Mouse (Mus musculus) intestine, postnatal 0 days (tissue): ENCODE data around the gene Tiam1. TPM values are rescaled to one million over a fixed set of nuclear protein-coding genes. Genes with fewer than 3 reads are reported as not detected.
A peak's percentile ranks its signal among the peaks of the same experiment; 100 is the strongest.

Source experiments
- ATAC-seq: fragments of 200-750 bp; cut with Nextera tagmentation; 2 replicates; pipeline ENCODE4 v1.8.0; 2017; ENCODE audit warnings: mild to moderate bottlenecking, moderate TSS enrichment, moderate library complexity
- H3K27ac ChIP-seq: fragments of 300-500 bp; sonication (generic); 2 replicates; pipeline ENCODE4 v1.5.1; 2014; ENCODE audit warnings: mild to moderate bottlenecking, low read depth, low read length, moderate library complexity
- H3K27me3 ChIP-seq: fragments of 300-500 bp; sonication (generic); replicated peaks from 2 replicates; pipeline ENCODE4 v1.6.1; 2014; ENCODE audit warnings: low read length, mixed read lengths; ENCODE audit not compliant: control insufficient read depth, insufficient read depth
- H3K36me3 ChIP-seq: fragments of 300-500 bp; sonication (generic); 2 replicates; pipeline ENCODE4 v1.6.1; 2014; ENCODE audit warnings: mild to moderate bottlenecking, moderate library complexity; ENCODE audit not compliant: control insufficient read depth, insufficient read depth
- H3K4me1 ChIP-seq: fragments of 300-500 bp; sonication (generic); replicated peaks from 2 replicates; pipeline ENCODE4 v1.6.1; 2014; ENCODE audit warnings: antibody characterized with exemption, low read length, mixed read lengths; ENCODE audit not compliant: control insufficient read depth, insufficient read depth
- H3K4me2 ChIP-seq: fragments of 300-500 bp; sonication (generic); replicated peaks from 2 replicates; pipeline ENCODE4 v1.6.1; 2014; ENCODE audit warnings: low read depth, mild to moderate bottlenecking, moderate library complexity
- H3K4me3 ChIP-seq: fragments of 300-500 bp; sonication (generic); 2 replicates; pipeline ENCODE4 v1.5.1; 2014; ENCODE audit warnings: low read depth, low read length
- H3K9ac ChIP-seq: fragments of 300-500 bp; sonication (generic); 2 replicates; pipeline ENCODE4 v1.6.1; 2014; ENCODE audit warnings: mild to moderate bottlenecking, low read depth, low read length
- H3K9me3 ChIP-seq: fragments of 300-500 bp; sonication (generic); 2 replicates; pipeline ENCODE4 v1.6.1; 2016; ENCODE audit warnings: mixed run types; ENCODE audit not compliant: control insufficient read depth
- CTCF ChIP-seq: sonication (generic); IDR thresholded peaks from 2 replicates; pipeline ENCODE4 v1.5.1; 2016; ENCODE audit warnings: low read depth, mild to moderate bottlenecking, control low read depth, antibody characterized with exemption, moderate library complexity
- WGBS: fragments of 180-500 bp; shearing (Covaris S2); extraction: QIAGEN DNeasy Blood & Tissue Kit; methylation state at CpG from one replicate; pipeline ENCODE4 v1.1.7; 2014; 5-methylcytosine and 5-hydroxymethylcytosine counted together
- polyA plus RNA-seq: library from polyadenylated mRNA; unstranded; fragments of >200 nt; fragmentation: Nextera tagmentation; extraction: Ambion mirVana; gene quantifications from 2 replicates; pipeline ENCODE4 v1.2.1, GENCODE M21; 2015

The Tiam1 gene
- polyA plus RNA-seq, 1 experiment from 2014 or later, result 3.3 TPM

DNA sequence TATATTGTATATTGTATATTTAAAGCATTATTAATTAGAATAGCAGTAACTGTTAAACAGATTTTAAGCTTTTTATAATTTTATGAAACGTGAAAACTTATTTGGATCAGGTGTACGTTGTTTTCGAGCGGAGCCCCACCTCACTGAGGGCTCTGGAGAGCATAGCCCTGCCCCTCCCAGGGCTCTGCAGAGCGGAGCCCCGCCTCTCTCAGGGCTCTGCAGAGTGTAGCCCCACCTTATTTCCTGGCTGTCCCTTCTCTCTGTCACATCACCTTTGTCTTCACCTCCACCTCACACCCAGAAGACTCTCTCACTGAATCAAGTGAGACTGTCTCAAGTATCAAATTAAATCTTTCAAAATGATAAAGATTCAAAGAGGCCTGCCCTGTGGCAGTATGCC, 171.6 kb downstream of the Tiam1 start:
- no peak for ATAC-seq
- Histone ChIP-seq H3K4me2 (no peak overlapping the region), H3K27ac (no peak overlapping the region), H3K9me3 (no peaks in the 10 kb centered on the region), H3K36me3 (no peaks in the 10 kb centered on the region), H3K27me3 (no peaks in the 10 kb centered on the region), H3K4me1 (no peaks in the 10 kb centered on the region), H3K9ac (no peak overlapping the region), H3K4me3 (no peak overlapping the region)
- no peak for TF ChIP-seq CTCF
- 58% methylated on average over 6 of the region's 6 CpGs for WGBS

GRCm38 (mm10) chr16:89968058-89968457, 175.5 kb downstream of the Tiam1 start:
- H3K9ac ChIP-seq, result no peak overlapping the region
- H3K27me3 ChIP-seq, result no peaks in the 10 kb centered on the region
- H3K9me3 ChIP-seq, result no peaks in the 10 kb centered on the region
- WGBS, result 81% methylated on average over 6 of the region's 6 CpGs
- TF ChIP-seq CTCF, result no peak
- no peaks in the 10 kb centered on the region for H3K36me3 ChIP-seq
- no peak overlapping the region for H3K4me2 ChIP-seq
- H3K4me1 ChIP-seq, result no peaks in the 10 kb centered on the region
- H3K4me3 ChIP-seq, result no peak overlapping the region
- H3K27ac ChIP-seq, result no peak overlapping the region
- ATAC-seq, result no peak

GRCm38 (mm10) chr16:89962876-89963275, 180.7 kb downstream of the Tiam1 start:
- Histone ChIP-seq H3K9ac (no peak overlapping the region; the same call in 1 of the 2 replicates), H3K9me3 (no peaks in the 10 kb centered on the region), H3K27ac (no peak overlapping the region), H3K4me3 (no peak overlapping the region), H3K36me3 (no peaks in the 10 kb centered on the region), H3K27me3 (no peaks in the 10 kb centered on the region), H3K4me1 (peaks cover 5% of the 10 kb centered on the region; the same call in 1 of the 2 replicates), H3K4me2 (0 out of 2 replicates have a peak overlapping the region, but pooled peaks have one; percentile 17)
- WGBS, result 42% methylated on average over 14 of the region's 14 CpGs
- ATAC-seq, result peak; percentile 95
- no peak for TF ChIP-seq CTCF

DNA sequence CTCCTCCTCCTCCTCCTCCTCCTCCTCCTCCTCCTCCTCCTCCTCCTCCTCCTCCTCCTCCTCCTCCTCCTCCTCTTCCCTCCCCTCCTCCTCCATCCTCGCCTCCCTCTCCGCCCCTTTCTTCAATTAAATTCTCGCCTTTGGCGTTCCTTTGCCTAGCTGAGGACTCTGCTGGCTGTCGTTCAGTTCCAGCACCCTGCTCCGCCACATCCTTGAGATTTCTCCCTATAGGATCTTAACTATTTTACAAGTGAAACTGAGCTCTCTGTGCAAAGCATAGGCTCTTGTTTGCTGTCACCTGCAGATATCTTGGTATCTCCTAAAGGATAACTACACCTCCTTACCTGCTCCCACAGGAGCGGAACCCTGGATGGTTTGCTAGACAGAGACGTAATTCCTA, 182.7 kb downstream of the Tiam1 start:
- WGBS, result 19% methylated on average over 6 of the region's 8 CpGs
- H3K9ac ChIP-seq, result no peak overlapping the region
- no peaks in the 10 kb centered on the region for H3K27me3 ChIP-seq
- H3K27ac ChIP-seq, result no peak overlapping the region
- ATAC-seq, result no peak
- H3K4me2 ChIP-seq, result peak overlapping the region; percentile 87
- H3K4me1 ChIP-seq, result peaks cover 5% of the 10 kb centered on the region; the same call in 1 of the 2 replicates
- no peaks in the 10 kb centered on the region for H3K9me3 ChIP-seq
- no peaks in the 10 kb centered on the region for H3K36me3 ChIP-seq
- TF ChIP-seq CTCF, result no peak
- H3K4me3 ChIP-seq, result peak overlapping the region; percentile 45

DNA sequence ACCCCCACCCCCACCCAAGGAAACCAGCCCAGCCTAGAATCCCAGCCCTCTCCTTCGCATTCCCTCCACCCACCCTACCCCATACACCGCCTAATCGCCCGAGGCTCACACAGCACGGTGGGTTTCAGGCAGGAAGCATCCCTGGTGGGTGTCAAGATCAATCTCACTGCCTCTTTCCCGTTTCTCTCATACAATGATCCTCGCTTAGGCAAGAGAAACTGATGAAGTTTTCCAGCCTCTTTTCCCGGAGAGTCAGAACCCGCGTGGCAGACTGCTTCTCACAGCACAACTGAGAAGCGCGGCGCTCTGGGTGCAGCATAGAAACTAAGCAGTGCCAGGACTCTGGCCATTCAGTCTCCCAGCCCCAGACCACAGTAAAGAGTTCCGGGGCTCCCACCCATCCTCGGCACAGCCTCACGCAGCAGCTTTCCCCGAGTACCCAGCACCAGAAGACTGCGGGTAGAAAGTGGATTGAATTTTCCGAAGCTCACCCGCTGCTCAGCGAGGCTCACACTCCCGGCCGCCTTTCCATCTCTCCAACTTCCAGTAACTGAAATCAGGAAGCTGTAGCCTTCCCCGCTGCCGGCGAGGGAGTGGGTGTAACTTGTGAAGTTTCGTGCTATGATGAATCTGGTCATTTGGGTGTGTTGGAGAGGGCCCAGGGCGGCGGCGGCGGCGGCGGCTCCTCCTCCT, 183.2 kb downstream of the Tiam1 start:
- Histone ChIP-seq H3K4me3 (peak overlapping the region; percentile 45), H3K4me1 (peaks cover 5% of the 10 kb centered on the region; the same call in 1 of the 2 replicates), H3K36me3 (no peaks in the 10 kb centered on the region), H3K27me3 (no peaks in the 10 kb centered on the region), H3K9me3 (no peaks in the 10 kb centered on the region), H3K9ac (peak overlapping the region; percentile 31), H3K4me2 (peak overlapping the region; percentile 87), H3K27ac (no peak overlapping the region)
- ATAC-seq, result no peak
- TF ChIP-seq CTCF, result no peak
- 2% methylated on average over 31 of the region's 33 CpGs for WGBS

DNA sequence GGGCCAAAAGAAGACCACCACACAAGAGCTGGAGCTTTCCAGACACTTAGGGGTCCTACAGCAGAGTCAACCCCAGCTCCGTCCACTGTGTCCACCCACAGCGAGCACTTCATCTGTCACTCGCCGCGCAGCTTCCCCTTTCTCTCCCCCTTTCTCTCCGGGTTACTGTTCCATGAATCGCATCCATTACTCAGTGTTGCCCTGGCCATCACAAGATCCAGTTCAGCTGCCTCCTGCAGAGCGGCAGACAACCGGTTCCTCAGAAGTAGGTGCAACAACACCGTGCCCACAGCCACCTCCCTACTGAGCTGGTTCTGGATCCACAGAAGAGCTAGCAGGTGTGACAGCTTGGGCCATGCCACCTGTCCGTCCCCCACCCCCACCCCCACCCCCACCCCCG, 184.6 kb downstream of the Tiam1 start:
- H3K9me3 ChIP-seq, result no peaks in the 10 kb centered on the region
- no peaks in the 10 kb centered on the region for H3K36me3 ChIP-seq
- no peak overlapping the region for H3K4me3 ChIP-seq
- WGBS, result 48% methylated on average over 12 of the region's 12 CpGs
- H3K27me3 ChIP-seq, result no peaks in the 10 kb centered on the region
- H3K4me2 ChIP-seq, result no peak overlapping the region
- no peak overlapping the region for H3K9ac ChIP-seq
- H3K27ac ChIP-seq, result no peak overlapping the region
- TF ChIP-seq CTCF, result no peak
- peaks cover 5% of the 10 kb centered on the region for H3K4me1 ChIP-seq
- no peak for ATAC-seq

DNA sequence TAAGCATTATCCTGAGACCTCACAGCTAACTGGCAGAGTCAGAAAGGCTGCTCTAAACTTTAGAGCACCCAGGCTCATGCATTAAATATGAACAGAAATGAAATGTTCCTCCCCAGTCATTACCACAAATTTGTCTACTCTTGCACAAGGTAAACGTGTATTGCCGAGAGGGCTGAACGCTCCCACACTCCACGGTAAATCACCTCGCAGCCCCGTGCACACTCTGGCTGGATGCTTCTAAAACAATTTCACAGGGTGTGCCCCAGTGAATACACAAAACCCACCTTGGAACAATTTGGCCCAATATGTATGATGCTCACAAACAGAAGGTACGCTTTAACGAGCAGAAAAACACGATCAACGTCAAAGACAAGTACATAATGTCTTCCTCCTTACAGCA, 185.5 kb downstream of the Tiam1 start:
- H3K4me3 ChIP-seq, result no peak overlapping the region
- H3K27me3 ChIP-seq, result no peaks in the 10 kb centered on the region
- H3K9me3 ChIP-seq, result no peaks in the 10 kb centered on the region
- no peaks in the 10 kb centered on the region for H3K36me3 ChIP-seq
- H3K4me1 ChIP-seq, result peaks cover 5% of the 10 kb centered on the region
- no peak overlapping the region for H3K4me2 ChIP-seq
- ATAC-seq, result no peak
- H3K27ac ChIP-seq, result no peak overlapping the region
- H3K9ac ChIP-seq, result no peak overlapping the region
- no peak for TF ChIP-seq CTCF
- WGBS, result 68% methylated on average over 10 of the region's 10 CpGs
